Mouse (Mus musculus): ENCODE measurements around the gene Ccdc177. TPM values are rescaled to one million over a fixed set of nuclear protein-coding genes. Genes with fewer than 3 reads are reported as not detected.
A peak's percentile ranks its signal among the peaks of the same experiment; 100 is the strongest.

Ccdc177 gene
- polyA plus RNA-seq, 1 experiment from 2014 or later = 0.59 TPM

DNA sequence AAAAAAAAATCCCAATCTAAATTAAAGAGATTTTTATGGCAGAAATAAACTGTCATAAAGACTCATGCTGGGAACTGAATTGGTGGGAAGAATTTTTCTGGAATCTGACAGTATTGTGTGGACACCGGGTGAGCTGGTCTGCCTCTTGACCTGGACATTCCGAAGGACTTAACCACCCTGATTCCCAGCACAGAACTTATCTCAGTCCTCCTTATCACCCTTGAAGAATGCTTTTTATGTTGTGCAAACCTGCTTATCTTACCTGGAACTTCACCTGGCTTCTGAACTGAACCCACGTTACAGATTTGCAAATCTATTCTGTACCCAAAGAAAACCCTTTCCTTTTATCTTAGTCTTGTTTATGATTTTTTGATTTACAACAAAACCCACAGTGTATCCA lies 21.7 kb upstream of the Ccdc177 start:
- Histone ChIP-seq H3K27me3 (replicated peaks; ENCODE audit: low read depth, poor library complexity, severe bottlenecking) (no peaks in the 10 kb centered on the region), H3K9me3 (no peaks in the 10 kb centered on the region), H3K4me1 (no peaks in the 10 kb centered on the region), H3K27ac (replicated peaks) (no peak overlapping the region), H3K4me3 (no peak overlapping the region), H3K36me3 (replicated peaks) (no peaks in the 10 kb centered on the region)
- 88% methylated on average over 3 of the region's 3 CpGs for WGBS
- no peak for DNase-seq (ENCODE audit: low spot score)

DNA sequence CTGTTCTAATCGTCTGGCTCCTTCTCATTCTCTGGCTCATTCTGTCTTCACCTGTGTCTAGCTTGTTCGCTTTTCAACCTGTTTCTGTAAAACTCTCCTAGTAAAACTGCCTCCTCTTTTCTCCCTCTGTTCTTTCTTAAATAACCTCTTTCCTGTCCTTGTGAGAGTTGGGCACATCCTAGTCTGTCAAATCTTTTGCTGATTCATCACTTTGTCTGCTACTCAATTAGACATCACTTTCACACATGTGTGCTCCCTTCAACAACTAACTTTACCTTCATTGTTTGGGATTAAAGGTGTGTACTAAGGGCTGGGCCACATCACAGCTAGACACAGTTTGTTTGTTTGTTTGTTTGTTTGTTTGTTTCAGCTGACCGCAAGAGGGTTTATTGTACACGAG lies 19.3 kb upstream of the Ccdc177 start:
- Histone ChIP-seq H3K27ac (replicated peaks) (no peak overlapping the region), H3K27me3 (replicated peaks; ENCODE audit: low read depth, poor library complexity, severe bottlenecking) (no peaks in the 10 kb centered on the region), H3K36me3 (replicated peaks) (no peaks in the 10 kb centered on the region), H3K4me1 (no peaks in the 10 kb centered on the region), H3K4me3 (no peak overlapping the region), H3K9me3 (no peaks in the 10 kb centered on the region)
- no peak for DNase-seq (ENCODE audit: low spot score)
- WGBS = 86% methylated on average over 4 of the region's 4 CpGs

DNA sequence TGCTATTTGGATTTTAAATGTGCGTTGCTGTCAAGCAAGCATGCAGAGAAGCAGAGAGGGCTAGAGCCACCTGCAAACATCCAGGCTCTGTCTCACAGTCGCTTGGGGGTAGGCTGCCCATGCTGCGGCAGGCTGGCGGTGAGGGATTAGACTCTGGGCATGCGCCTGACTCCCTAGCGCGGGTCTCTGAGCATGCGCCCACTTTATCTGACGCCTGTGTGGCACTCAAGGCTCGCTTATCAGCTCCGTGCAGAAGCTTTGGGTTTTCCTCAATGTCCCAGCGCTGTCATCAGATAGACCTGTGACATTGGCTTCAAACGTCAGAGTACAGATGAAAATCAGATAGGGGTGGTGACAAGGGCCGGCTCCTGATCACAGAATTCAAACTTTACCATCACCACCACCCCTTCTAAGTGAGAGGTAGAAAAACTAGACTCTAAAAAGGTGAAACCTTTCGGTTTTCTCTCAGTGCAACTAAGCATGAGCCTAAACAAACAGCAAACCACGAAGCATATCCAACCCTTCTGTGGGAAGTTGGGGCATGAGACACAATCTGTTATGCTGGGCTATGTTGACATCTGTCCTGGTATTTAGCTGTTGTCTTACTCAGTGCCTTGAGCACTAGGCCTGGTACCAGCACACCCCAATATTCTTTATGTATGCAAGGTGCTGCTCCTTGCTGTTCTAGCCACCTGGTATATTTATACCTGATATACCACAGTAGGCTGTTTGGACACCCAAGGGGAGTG lies 17.9 kb upstream of the Ccdc177 start:
- Histone ChIP-seq H3K27me3 (replicated peaks; ENCODE audit: low read depth, poor library complexity, severe bottlenecking) (no peaks in the 10 kb centered on the region), H3K27ac (replicated peaks) (no peak overlapping the region), H3K4me1 (no peaks in the 10 kb centered on the region), H3K36me3 (replicated peaks) (no peaks in the 10 kb centered on the region), H3K9me3 (no peaks in the 10 kb centered on the region), H3K4me3 (no peak overlapping the region)
- WGBS = 75% methylated on average over 16 of the region's 16 CpGs
- no peak for DNase-seq (ENCODE audit: low spot score)

DNA sequence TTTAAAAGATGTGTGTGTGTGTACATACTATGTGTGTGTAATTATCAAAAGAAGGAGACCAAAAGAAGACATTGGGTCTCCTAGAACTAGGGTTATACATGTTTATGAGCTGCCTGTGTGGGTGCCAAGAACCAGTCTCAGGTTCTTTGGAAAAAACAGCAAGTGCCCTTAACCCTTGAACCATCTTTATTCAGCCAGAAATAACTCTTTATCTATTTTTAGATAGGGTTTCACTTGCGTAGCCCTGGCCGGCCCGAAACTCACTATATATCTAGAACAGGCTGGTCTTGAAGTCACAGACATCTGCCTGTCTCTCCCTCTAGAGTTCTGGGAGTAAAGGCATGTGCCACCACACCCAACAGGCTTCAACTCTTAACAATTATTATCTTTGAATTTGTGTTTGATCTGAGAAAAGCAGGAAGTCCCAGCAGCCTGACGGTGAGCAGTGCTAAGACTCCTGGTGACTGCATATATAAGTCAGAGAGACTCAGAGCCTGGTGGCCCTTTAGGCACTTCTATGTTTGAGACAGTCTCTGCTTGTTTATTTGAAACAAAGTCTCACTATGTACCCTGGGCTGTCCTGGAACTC lies 15.7 kb upstream of the Ccdc177 start:
- no peaks in the 10 kb centered on the region for H3K27me3 ChIP-seq (replicated peaks; ENCODE audit: low read depth, poor library complexity, severe bottlenecking)
- DNase-seq (ENCODE audit: low spot score) = no peak
- H3K9me3 ChIP-seq = no peaks in the 10 kb centered on the region
- 88% methylated on average over 4 of the region's 4 CpGs for WGBS
- H3K4me1 ChIP-seq = no peaks in the 10 kb centered on the region
- no peak overlapping the region for H3K27ac ChIP-seq (replicated peaks)
- H3K4me3 ChIP-seq = no peak overlapping the region
- no peaks in the 10 kb centered on the region for H3K36me3 ChIP-seq (replicated peaks)

DNA sequence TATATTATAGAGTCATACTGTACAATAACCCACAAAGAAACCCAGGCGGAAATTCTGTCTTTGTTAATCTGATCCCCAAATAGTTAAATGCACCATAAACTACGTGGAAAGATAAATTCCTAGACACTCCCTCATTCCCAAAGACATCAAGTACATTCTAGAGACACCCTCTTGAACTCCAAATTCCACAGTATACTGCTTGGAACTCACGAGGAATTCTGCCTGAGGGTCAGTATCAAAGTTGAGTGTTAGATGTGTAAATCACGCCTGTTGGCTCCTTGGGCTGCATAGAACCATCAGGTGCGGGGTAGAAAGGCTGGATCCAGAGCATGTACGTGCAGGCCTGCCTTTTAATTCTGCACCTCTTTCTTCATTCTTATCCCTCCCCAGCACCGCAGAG lies 14.3 kb upstream of the Ccdc177 start:
- Histone ChIP-seq H3K27ac (replicated peaks) (no peak overlapping the region), H3K4me1 (no peaks in the 10 kb centered on the region), H3K36me3 (replicated peaks) (no peaks in the 10 kb centered on the region), H3K9me3 (no peaks in the 10 kb centered on the region), H3K27me3 (replicated peaks; ENCODE audit: low read depth, poor library complexity, severe bottlenecking) (no peaks in the 10 kb centered on the region), H3K4me3 (no peak overlapping the region)
- DNase-seq (ENCODE audit: low spot score) = no peak
- 72% methylated on average over 7 of the region's 7 CpGs for WGBS

DNA sequence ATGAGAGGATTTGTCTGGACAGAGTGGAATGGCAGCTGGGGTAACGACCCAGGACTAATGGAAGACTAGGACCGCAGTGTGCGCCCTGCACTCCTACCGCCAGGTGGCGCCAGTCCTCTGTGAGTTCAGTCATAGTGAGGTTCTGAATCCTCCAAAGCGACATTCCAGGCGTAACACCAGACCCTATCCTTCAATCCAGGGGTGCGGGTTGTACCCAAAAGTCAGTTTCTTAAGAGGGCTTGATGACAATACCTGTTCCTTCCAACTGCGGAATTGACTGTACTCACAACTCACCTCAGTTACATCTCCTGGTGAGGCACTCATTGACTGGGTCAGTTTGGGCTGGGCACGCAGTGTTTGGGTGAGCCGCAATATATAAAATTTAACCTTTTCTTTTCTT lies 9.2 kb upstream of the Ccdc177 start:
- H3K27me3 ChIP-seq (replicated peaks; ENCODE audit: low read depth, poor library complexity, severe bottlenecking) = no peaks in the 10 kb centered on the region
- DNase-seq (ENCODE audit: low spot score) = peak; percentile 89
- no peak overlapping the region for H3K4me3 ChIP-seq
- no peaks in the 10 kb centered on the region for H3K9me3 ChIP-seq
- no peaks in the 10 kb centered on the region for H3K36me3 ChIP-seq (replicated peaks)
- no peaks in the 10 kb centered on the region for H3K4me1 ChIP-seq
- 19% methylated on average over 11 of the region's 11 CpGs for WGBS
- H3K27ac ChIP-seq (replicated peaks) = no peak overlapping the region

DNA sequence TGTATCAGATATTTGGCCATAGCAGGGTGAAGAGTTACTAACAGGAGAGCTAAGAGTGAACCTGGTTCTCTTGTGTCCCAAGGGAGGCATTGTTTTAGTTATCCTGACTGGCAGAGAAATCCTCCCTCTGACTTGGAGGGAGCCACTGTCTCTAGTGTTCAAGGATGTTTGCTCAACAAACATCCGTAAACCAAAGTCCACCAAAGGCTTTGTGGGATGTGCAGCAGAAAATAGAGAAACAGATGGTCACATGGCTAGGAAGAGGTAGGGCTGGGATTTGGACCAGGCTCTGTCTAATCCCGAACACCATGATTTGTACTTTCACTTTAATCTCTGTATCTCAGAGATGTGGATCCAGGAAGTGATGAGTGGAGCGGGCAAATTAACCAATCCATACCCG lies 3.6 kb upstream of the Ccdc177 start:
- no peak for DNase-seq (ENCODE audit: low spot score)
- Histone ChIP-seq H3K27ac (replicated peaks) (no peak overlapping the region), H3K36me3 (replicated peaks) (peaks cover under 1% of the 10 kb centered on the region; the same call in 1 of the 2 replicates), H3K27me3 (replicated peaks; ENCODE audit: low read depth, poor library complexity, severe bottlenecking) (peaks cover 22% of the 10 kb centered on the region), H3K9me3 (peaks cover 1% of the 10 kb centered on the region; the same call in 1 of the 2 replicates), H3K4me1 (peaks cover 13% of the 10 kb centered on the region), H3K4me3 (no peak overlapping the region)
- 78% methylated on average over 4 of the region's 4 CpGs for WGBS

DNA sequence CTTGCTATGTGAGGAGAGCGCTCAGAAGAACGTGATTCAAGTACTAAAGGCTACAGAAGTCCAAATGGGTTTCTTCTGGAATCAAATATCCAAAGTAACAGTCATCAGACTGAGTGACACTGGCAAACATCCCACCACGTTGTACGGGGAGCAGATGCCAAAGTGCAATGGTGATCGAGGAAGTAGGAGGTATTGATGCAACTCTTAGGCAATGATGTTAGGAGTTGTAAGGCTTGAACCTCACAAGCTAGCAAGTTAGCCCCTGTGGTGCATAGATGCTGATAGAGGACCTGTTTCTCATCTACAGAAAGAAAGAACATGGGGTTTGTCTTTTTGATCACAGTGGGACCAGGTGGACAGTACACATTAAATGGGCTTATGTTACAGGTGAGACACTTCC lies 2.5 kb upstream of the Ccdc177 start:
- Histone ChIP-seq H3K27me3 (replicated peaks; ENCODE audit: low read depth, poor library complexity, severe bottlenecking) (peaks cover 33% of the 10 kb centered on the region), H3K27ac (replicated peaks) (no peak overlapping the region), H3K4me3 (no peak overlapping the region), H3K9me3 (peaks cover 12% of the 10 kb centered on the region), H3K36me3 (replicated peaks) (peaks cover 11% of the 10 kb centered on the region), H3K4me1 (peaks cover 24% of the 10 kb centered on the region)
- WGBS = 88% methylated on average over 5 of the region's 5 CpGs
- DNase-seq (ENCODE audit: low spot score) = no peak

DNA sequence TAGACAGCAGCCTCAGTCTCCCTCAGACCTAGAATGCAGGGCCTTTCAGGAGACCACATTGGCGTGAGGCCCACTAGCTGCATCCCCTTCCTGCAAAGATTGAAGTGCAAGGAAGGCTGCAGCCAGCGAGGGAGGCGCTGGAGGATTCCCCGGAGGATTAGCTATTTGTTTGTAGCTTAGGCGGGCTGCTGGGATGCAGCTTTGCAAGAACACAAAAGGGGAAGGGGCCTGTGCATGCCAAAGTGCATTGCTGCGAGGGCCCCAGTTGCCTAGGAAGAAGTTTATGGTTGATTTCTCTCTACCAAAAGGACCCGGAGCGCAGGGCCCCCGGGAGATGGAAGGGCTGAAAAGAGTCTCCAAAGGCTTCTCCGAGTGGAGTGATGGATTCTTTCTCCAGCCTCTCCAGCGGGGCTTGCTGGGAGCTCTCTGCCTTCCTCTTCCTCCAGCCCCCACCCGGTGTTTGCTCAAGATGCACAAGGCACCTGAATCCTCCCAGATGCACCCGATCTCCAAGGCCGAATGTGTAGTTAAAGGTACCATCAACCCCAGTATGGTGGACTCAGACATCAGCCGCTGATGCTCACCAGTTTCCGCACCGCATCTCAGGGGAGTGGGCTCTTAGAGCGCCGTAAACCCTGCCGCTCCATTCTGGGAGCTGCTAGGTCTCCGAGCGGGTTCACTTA lies 633 bp downstream of the Ccdc177 start:
- Histone ChIP-seq H3K27ac (replicated peaks) (peak overlapping the region; percentile 84), H3K27me3 (replicated peaks; ENCODE audit: low read depth, poor library complexity, severe bottlenecking) (peaks cover 64% of the 10 kb centered on the region), H3K36me3 (replicated peaks) (peaks cover 43% of the 10 kb centered on the region), H3K9me3 (peaks cover 23% of the 10 kb centered on the region), H3K4me1 (peaks cover 32% of the 10 kb centered on the region), H3K4me3 (peak overlapping the region; percentile 66)
- peak; percentile 62 for DNase-seq (ENCODE audit: low spot score)
- WGBS = under 1% methylated on average over 22 of the region's 22 CpGs

DNA sequence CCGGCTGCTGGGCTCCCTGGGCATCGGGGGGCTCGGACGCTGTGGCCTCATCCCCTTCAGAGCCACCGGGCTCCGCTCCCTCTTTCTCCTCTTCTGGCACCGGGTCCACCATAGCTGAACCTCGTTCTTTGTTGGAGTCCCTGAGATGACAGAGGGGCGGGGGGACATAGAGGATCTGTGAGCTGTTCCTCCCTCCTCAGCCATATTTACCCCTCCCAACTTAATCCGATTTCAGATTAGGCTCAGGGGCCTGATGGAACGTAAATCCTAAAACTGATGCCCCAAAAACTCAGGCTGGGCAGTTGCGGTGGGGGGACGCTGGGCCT lies 1.1 kb downstream of the Ccdc177 start:
- Histone ChIP-seq H3K36me3 (replicated peaks) (peaks cover 48% of the 10 kb centered on the region), H3K9me3 (peaks cover 23% of the 10 kb centered on the region), H3K4me1 (peaks cover 32% of the 10 kb centered on the region), H3K4me3 (peak overlapping the region; percentile 66), H3K27me3 (replicated peaks; ENCODE audit: low read depth, poor library complexity, severe bottlenecking) (peaks cover 67% of the 10 kb centered on the region), H3K27ac (replicated peaks) (peak overlapping the region; percentile 84)
- no peak for DNase-seq (ENCODE audit: low spot score)
- WGBS = 5% methylated on average over 13 of the region's 13 CpGs

DNA sequence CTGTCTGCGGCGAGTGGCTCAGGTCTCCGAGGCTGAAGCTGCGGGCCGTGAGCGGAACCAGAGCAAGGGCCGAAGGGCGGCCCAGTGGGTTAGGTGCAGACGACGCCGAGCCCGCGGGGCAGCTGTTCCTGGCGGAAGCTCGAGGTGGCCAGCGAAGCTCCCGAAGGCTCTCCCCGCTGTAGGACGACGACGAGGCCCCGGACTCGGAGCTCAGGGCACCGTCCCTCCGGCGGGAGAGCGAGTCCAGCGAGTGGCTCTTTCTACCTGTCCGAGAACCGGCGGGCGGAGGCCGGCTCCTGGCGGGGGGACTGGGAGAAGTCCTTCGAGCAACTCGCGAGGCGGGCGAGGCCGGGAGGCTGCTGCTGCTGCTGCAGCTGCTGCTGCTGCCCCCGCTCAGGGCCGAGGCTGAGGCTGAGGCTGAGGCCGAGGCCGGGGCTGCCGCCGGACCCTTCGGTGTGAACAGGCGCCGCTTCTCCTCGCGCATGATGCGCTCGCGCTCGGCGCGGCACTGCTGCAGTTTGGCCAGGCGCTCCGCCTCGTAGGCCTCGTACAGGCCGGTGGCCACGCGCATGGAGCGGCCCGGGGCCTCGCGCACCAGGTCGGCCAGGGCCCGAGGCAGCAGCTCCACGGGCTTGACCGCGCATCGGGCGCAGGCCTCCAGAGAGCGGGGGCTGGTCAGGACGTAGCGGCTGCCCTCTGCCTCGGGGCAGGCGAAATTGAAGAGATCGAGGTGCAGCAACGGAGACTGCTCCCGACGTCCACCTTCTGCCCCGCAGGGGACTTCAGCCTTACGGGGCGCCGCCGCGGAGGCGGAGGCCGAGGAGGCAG lies 1.7 kb downstream of the Ccdc177 start:
- WGBS = 13% methylated on average over 92 of the region's 92 CpGs
- H3K4me1 ChIP-seq = peaks cover 32% of the 10 kb centered on the region
- H3K36me3 ChIP-seq (replicated peaks) = peaks cover 53% of the 10 kb centered on the region
- peak overlapping the region; percentile 84 for H3K27ac ChIP-seq (replicated peaks)
- H3K27me3 ChIP-seq (replicated peaks; ENCODE audit: low read depth, poor library complexity, severe bottlenecking) = peaks cover 67% of the 10 kb centered on the region
- H3K9me3 ChIP-seq = peaks cover 23% of the 10 kb centered on the region
- H3K4me3 ChIP-seq = peak overlapping the region; percentile 66
- peak; percentile 69 for DNase-seq (ENCODE audit: low spot score)

DNA sequence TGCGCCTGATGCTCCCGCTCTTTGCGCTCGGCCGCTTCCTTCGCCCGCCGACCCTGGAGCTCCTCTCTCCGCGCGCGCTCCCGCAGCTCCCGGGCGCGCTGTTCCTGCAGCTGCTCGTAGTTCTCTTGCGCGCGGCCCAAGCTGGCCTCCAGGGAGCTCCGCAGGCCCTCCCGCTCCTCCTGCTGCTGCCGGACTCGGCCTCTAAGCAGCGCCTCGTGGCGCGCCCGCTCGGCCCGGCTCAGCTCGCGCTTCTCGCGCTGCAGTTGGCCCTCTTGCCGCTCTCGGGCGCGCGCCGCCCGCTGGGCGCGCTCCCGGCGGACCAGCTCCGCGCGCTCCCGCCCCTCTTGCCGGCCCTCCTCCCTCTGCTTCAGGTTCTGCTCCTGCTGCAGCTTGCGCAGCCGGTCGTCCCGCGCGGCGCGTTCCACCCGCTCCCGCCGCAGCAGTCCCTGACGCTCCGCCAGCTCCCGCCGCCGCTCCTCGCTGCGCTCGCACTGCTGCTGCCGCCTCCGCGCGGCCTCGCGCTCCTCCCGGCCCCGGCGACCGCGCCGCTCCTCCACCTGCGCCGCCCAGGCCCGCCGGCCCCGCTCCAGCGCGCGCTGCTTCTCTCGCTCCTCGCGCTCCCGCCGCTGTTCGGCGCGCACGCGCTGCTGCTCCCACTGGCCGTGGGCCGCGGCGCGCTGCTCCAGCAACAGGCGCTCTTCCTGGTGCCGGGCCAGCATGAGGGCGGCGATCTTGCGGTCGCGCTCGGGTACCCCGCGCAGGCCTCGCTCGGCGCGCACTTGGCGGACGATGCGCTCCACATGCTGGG lies 2.5 kb downstream of the Ccdc177 start:
- 15% methylated on average over 122 of the region's 122 CpGs for WGBS
- Histone ChIP-seq H3K4me3 (peak overlapping the region; percentile 66), H3K4me1 (peaks cover 32% of the 10 kb centered on the region), H3K36me3 (replicated peaks) (peaks cover 57% of the 10 kb centered on the region), H3K27ac (replicated peaks) (peak overlapping the region; percentile 84), H3K27me3 (replicated peaks; ENCODE audit: low read depth, poor library complexity, severe bottlenecking) (peaks cover 67% of the 10 kb centered on the region), H3K9me3 (peaks cover 23% of the 10 kb centered on the region)
- peak; percentile 82 for DNase-seq (ENCODE audit: low spot score)
